Mouse (Mus musculus) spleen, postnatal 10 days (tissue): ENCODE measurements around the gene Gm8094.
A peak's percentile ranks its signal among the peaks of the same experiment; 100 is the strongest.
"Not testable (repeated sequence)": the region's sequence is repeated elsewhere in the genome, so short reads cannot be mapped to it uniquely, and the experiment has no call there.

Experiments
- DNase-seq, 2 experiments: peaks; one replicate each; pipeline ENCODE4 v3.0.0; 2021 to 2022; ENCODE audit warnings: low spot score in 2 of 2

Gm8094 gene

GRCm38 (mm10) chr14:43076543-43076942 is at the start of gene Gm8094:
Gm8094 (minus strand) TSS chr14:43076643.
- DNase-seq = not testable (repeated sequence)

GRCm38 (mm10) chr14:43119673-43120072 is 43.2 kb upstream of the Gm8094 start:
- not testable (repeated sequence) for DNase-seq

- not testable (repeated sequence) for DNase-seq
These were observed 23.9 kb upstream of the Gm8094 start, which contains the start of gene Gm8104 for GRCm38 (mm10) chr14:43100301-43100700. Gm8104 (plus strand) TSS chr14:43100601.

- not testable (repeated sequence) for DNase-seq
These were observed 12.9 kb upstream of the Gm8094 start for GRCm38 (mm10) chr14:43089103-43089919.

GRCm38 (mm10) chr14:43084936-43085730 is 8.7 kb upstream of the Gm8094 start:
- DNase-seq = peak in 1 of 2 experiments; percentile 11

GRCm38 (mm10) chr14:43060179-43060578 is 16.3 kb downstream of the Gm8094 start:
- not testable (repeated sequence) for DNase-seq

GRCm38 (mm10) chr14:43058063-43058462 is 18.4 kb downstream of the Gm8094 start:
- peak in 1 of 2 experiments; percentile 12 for DNase-seq
